Mouse (Mus musculus): Measurements from ENCODE around the gene Plekhg2. TPM values are rescaled to one million over a fixed set of nuclear protein-coding genes. Genes with fewer than 3 reads are reported as not detected.

Gene Plekhg2
- polyA plus RNA-seq, 1 experiment from 2014 or later: 10.6 TPM

- Histone ChIP-seq H3K36me3 (ENCODE audit: control insufficient read depth, insufficient read depth) (peaks cover 84% of the 10 kb centered on the region), H3K4me2 (replicated peaks; ENCODE audit: low read depth) (no peak overlapping the region), H3K27ac (ENCODE audit: low read depth, low read length) (no peak overlapping the region), H3K4me3 (ENCODE audit: low read depth, low read length) (no peak overlapping the region), H3K27me3 (replicated peaks; ENCODE audit: control insufficient read depth, insufficient read depth, low read length) (no peaks in the 10 kb centered on the region), H3K4me1 (replicated peaks; ENCODE audit: control insufficient read depth, insufficient read depth, low read length) (no peaks in the 10 kb centered on the region), H3K9me3 (ENCODE audit: control insufficient read depth) (no peaks in the 10 kb centered on the region), H3K9ac (ENCODE audit: low read depth, low read length) (no peak overlapping the region)
- no peak for TF ChIP-seq CTCF (IDR thresholded peaks at IDR 0.05; ENCODE audit: low read depth)
- 87% methylated on average over 3 of the region's 3 CpGs for WGBS
- no peak for ATAC-seq
Measured at GRCm38 (mm10) chr7:28318036-28318435, 54.4 kb downstream of the Plekhg2 start.

- Histone ChIP-seq H3K4me3 (ENCODE audit: low read depth, low read length) (peak within 1 kb of the TSS; percentile 91), H3K27ac (ENCODE audit: low read depth, low read length) (peak within 1 kb of the TSS; percentile 66), H3K4me2 (replicated peaks; ENCODE audit: low read depth) (peak within 1 kb of the TSS; percentile 92), H3K36me3 (ENCODE audit: control insufficient read depth, insufficient read depth) (peaks cover 57% of the 10 kb centered on the region), H3K9me3 (ENCODE audit: control insufficient read depth) (no peaks in the 10 kb centered on the region), H3K27me3 (replicated peaks; ENCODE audit: control insufficient read depth, insufficient read depth, low read length) (no peaks in the 10 kb centered on the region), H3K9ac (ENCODE audit: low read depth, low read length) (peak within 1 kb of the TSS; percentile 82), H3K4me1 (replicated peaks; ENCODE audit: control insufficient read depth, insufficient read depth, low read length) (no peaks in the 10 kb centered on the region; the same call in 1 of the 2 replicates)
- peak; percentile 13; the same call in 1 of the 2 replicates for TF ChIP-seq CTCF (IDR thresholded peaks at IDR 0.05; ENCODE audit: low read depth)
- ATAC-seq: peak; percentile 95
- WGBS: under 1% methylated on average over 44 of the region's 45 CpGs
Measured at GRCm38 (mm10) chr7:28311926-28312543, 60.4 kb downstream of the Plekhg2 start, which contains the start of gene Timm50. TSS of gene Timm50 (minus strand) at chr7:28312072.

- peak overlapping the region; percentile 66 for H3K27ac ChIP-seq (ENCODE audit: low read depth, low read length)
- H3K36me3 ChIP-seq (ENCODE audit: control insufficient read depth, insufficient read depth): peaks cover 57% of the 10 kb centered on the region
- no peak for TF ChIP-seq CTCF (IDR thresholded peaks at IDR 0.05; ENCODE audit: low read depth)
- H3K9me3 ChIP-seq (ENCODE audit: control insufficient read depth): no peaks in the 10 kb centered on the region
- H3K4me2 ChIP-seq (replicated peaks; ENCODE audit: low read depth): peak overlapping the region; percentile 92
- no peaks in the 10 kb centered on the region; the same call in 1 of the 2 replicates for H3K4me1 ChIP-seq (replicated peaks; ENCODE audit: control insufficient read depth, insufficient read depth, low read length)
- ATAC-seq: peak; percentile 70
- peak overlapping the region; percentile 82 for H3K9ac ChIP-seq (ENCODE audit: low read depth, low read length)
- peak overlapping the region; percentile 91 for H3K4me3 ChIP-seq (ENCODE audit: low read depth, low read length)
- WGBS: 5% methylated on average over 35 of the region's 35 CpGs
- no peaks in the 10 kb centered on the region for H3K27me3 ChIP-seq (replicated peaks; ENCODE audit: control insufficient read depth, insufficient read depth, low read length)
Measured at GRCm38 (mm10) chr7:28311151-28311925, 61.1 kb downstream of the Plekhg2 start.

GRCm38 (mm10) chr7:28309737-28310136, 62.7 kb downstream of the Plekhg2 start:
- TF ChIP-seq CTCF (IDR thresholded peaks at IDR 0.05; ENCODE audit: low read depth): no peak
- H3K9ac ChIP-seq (ENCODE audit: low read depth, low read length): no peak overlapping the region
- H3K36me3 ChIP-seq (ENCODE audit: control insufficient read depth, insufficient read depth): peaks cover 55% of the 10 kb centered on the region
- no peak overlapping the region for H3K4me3 ChIP-seq (ENCODE audit: low read depth, low read length)
- no peaks in the 10 kb centered on the region; the same call in 1 of the 2 replicates for H3K4me1 ChIP-seq (replicated peaks; ENCODE audit: control insufficient read depth, insufficient read depth, low read length)
- H3K9me3 ChIP-seq (ENCODE audit: control insufficient read depth): no peaks in the 10 kb centered on the region
- 66% methylated on average over 9 of the region's 9 CpGs for WGBS
- no peak for ATAC-seq
- H3K27ac ChIP-seq (ENCODE audit: low read depth, low read length): no peak overlapping the region
- H3K4me2 ChIP-seq (replicated peaks; ENCODE audit: low read depth): no peak overlapping the region
- no peaks in the 10 kb centered on the region for H3K27me3 ChIP-seq (replicated peaks; ENCODE audit: control insufficient read depth, insufficient read depth, low read length)

Other genes with a start within 250 kb of the Plekhg2 start
- gene 9530053A07Rik, start 243.1 kb downstream of the Plekhg2 start, polyA plus RNA-seq (2015; fragmentation: Nextera tagmentation; extraction: Ambion mirVana): 2.3 and 2.4 TPM in 2 replicates
- gene Fbl, start 202.9 kb downstream of the Plekhg2 start, polyA plus RNA-seq (2015; fragmentation: Nextera tagmentation; extraction: Ambion mirVana): 60.6 and 67.1 TPM in 2 replicates
- 7.0 and 8.2 TPM in 2 replicates for gene Dyrk1b, start 193.1 kb downstream of the Plekhg2 start, polyA plus RNA-seq (2015; fragmentation: Nextera tagmentation; extraction: Ambion mirVana)
- 3.1 and 3.7 TPM in 2 replicates for gene Eid2, start 104.7 kb downstream of the Plekhg2 start, polyA plus RNA-seq (2015; fragmentation: Nextera tagmentation; extraction: Ambion mirVana)
- gene Eid2b, start 94.9 kb downstream of the Plekhg2 start, polyA plus RNA-seq (2015; fragmentation: Nextera tagmentation; extraction: Ambion mirVana): 6.8 and 7.0 TPM in 2 replicates
- gene Selenov, start 81.4 kb downstream of the Plekhg2 start, polyA plus RNA-seq (2015; fragmentation: Nextera tagmentation; extraction: Ambion mirVana): 0.24 TPM in 1 of 2 replicates, not detected in the other
- 0.90 and 0.95 TPM in 2 replicates for gene Dll3, start 70.4 kb downstream of the Plekhg2 start, polyA plus RNA-seq (2015; fragmentation: Nextera tagmentation; extraction: Ambion mirVana)
- gene Timm50, start 60.5 kb downstream of the Plekhg2 start, polyA plus RNA-seq (2015; fragmentation: Nextera tagmentation; extraction: Ambion mirVana): 68.8 and 69.7 TPM in 2 replicates
- 32.5 and 34.6 TPM in 2 replicates for gene Supt5, start 33.9 kb downstream of the Plekhg2 start, polyA plus RNA-seq (2015; fragmentation: Nextera tagmentation; extraction: Ambion mirVana)
- gene Rps16, start 21.9 kb downstream of the Plekhg2 start, polyA plus RNA-seq (2015; fragmentation: Nextera tagmentation; extraction: Ambion mirVana): 695 and 702 TPM in 2 replicates
- 57.3 and 61.5 TPM in 2 replicates for gene Zfp36, start 7.7 kb upstream of the Plekhg2 start, polyA plus RNA-seq (2015; fragmentation: Nextera tagmentation; extraction: Ambion mirVana)
- gene Med29, start 20.1 kb upstream of the Plekhg2 start, polyA plus RNA-seq (2015; fragmentation: Nextera tagmentation; extraction: Ambion mirVana): 42.7 and 44.2 TPM in 2 replicates
- gene Paf1, start 20.4 kb upstream of the Plekhg2 start, polyA plus RNA-seq (2015; fragmentation: Nextera tagmentation; extraction: Ambion mirVana): 54.6 and 60.6 TPM in 2 replicates
- gene Gmfg, start 64.8 kb upstream of the Plekhg2 start, polyA plus RNA-seq (2015; fragmentation: Nextera tagmentation; extraction: Ambion mirVana): 33.6 and 35.0 TPM in 2 replicates
- gene Lrfn1, start 79.4 kb upstream of the Plekhg2 start, polyA plus RNA-seq (2015; fragmentation: Nextera tagmentation; extraction: Ambion mirVana): 0.55 and 0.82 TPM in 2 replicates
- gene Ifnl2, start 137.9 kb upstream of the Plekhg2 start, polyA plus RNA-seq (2015; fragmentation: Nextera tagmentation; extraction: Ambion mirVana): not detected in 2 replicates
- gene Ifnl3, start 150.2 kb upstream of the Plekhg2 start, polyA plus RNA-seq (2015; fragmentation: Nextera tagmentation; extraction: Ambion mirVana): not detected in 2 replicates
- gene Sycn, start 168.3 kb upstream of the Plekhg2 start, polyA plus RNA-seq (2015; fragmentation: Nextera tagmentation; extraction: Ambion mirVana): 17.0 and 23.4 TPM in 2 replicates
- not detected in 2 replicates for gene Nccrp1, start 174.7 kb upstream of the Plekhg2 start, polyA plus RNA-seq (2015; fragmentation: Nextera tagmentation; extraction: Ambion mirVana)
- gene Samd4b, start 225.5 kb upstream of the Plekhg2 start, polyA plus RNA-seq (2015; fragmentation: Nextera tagmentation; extraction: Ambion mirVana): 12.4 and 13.4 TPM in 2 replicates
- gene Pak4, start 225.6 kb upstream of the Plekhg2 start, polyA plus RNA-seq (2015; fragmentation: Nextera tagmentation; extraction: Ambion mirVana): 17.2 and 19.7 TPM in 2 replicates

Data from intestine, postnatal 0 days (tissue).